Mouse (Mus musculus): ENCODE results near the gene Acsl1.
"Not testable (repeated sequence)": the region's sequence is repeated elsewhere in the genome, so short reads cannot be mapped to it uniquely, and the experiment has no call there.

Gene Acsl1

GRCm38 (mm10) chr8:46566914-46567529 lies 96.2 kb downstream of the Acsl1 start:
- DNase-seq, result no peak

- DNase-seq, result no peak
Observed at GRCm38 (mm10) chr8:46567946-46568345, 97.1 kb downstream of the Acsl1 start.

DNA sequence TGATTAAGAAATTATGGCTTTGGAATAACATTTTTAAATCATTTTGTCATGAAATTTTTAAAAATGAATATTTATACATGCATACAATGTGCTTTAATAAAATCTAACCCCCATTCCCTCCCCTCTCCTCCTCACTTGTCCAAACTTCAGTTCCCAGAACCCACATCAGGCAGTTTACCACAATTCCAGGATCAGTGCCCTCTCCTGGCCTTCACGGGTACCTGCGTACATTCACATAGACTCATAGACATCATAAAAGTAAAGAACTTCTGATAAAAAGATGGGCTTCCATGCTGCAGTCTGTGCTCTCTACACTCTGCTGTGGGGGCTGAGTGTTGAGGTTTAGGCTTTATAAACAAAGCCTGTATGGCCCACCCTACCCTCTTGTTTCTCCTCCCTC lies 98.1 kb downstream of the Acsl1 start:
- DNase-seq, result no peak

GRCm38 (mm10) chr8:46569659-46570441 lies 99.0 kb downstream of the Acsl1 start:
- DNase-seq, result no peak

DNA sequence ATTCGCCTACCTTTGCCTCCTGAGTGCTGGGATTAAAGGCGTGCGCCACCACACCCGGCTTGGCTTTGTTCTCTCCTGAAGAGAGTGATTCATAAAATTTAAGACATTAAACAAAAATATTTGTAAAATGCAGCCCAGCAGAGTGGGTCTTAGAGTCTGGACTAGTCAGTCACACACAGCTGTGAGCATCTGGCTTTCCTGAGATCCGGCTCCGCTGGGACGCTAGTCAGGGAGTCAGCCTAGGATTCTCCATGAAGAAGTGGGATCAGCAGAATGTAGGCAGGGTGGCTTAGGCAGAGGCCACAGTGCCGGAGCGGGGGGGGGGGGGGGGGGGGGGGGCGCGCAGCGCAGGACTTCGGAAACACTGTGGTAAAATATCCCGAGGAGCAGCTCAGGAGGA lies 99.8 kb downstream of the Acsl1 start:
- no peak for DNase-seq

DNA sequence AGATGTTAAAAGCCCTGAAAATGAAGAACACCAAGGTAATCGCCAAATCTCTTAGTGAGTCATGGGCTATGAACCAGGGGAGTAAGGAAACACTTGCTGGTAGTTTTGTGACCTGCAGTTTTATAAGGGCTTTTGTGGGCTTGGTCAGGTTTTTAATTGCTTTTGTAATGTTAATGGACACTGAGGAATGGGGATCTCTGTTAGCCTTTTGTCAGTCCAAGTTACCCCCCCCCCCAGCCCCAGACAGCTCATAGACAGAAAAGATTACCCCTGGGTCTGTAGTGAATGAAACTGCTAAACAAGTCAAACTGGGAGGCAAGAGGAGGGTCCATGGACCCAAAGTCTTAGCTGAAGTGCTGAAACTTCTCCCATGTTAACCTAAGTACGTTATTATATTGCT lies 102.6 kb downstream of the Acsl1 start:
- no peak for DNase-seq

DNA sequence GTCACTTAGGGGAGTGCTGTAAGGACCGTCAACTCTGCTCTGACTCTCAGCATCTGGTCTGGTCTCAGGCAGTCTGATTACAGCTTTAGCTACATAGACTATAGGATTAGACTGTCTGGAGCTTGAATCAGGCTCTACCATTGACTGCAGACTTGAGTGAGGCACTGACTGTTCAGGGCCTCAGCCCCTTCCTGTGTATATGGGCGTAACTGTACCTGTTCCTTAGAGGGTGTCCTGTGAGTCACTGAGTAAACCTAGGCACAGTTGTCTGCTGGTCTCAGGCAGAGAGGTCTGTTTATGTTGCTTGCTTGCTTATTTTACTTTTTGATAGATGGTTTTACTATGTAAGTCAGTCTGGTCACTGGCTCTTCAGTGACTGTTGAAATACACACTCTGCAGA lies 103.1 kb downstream of the Acsl1 start:
- no peak for DNase-seq

DNA sequence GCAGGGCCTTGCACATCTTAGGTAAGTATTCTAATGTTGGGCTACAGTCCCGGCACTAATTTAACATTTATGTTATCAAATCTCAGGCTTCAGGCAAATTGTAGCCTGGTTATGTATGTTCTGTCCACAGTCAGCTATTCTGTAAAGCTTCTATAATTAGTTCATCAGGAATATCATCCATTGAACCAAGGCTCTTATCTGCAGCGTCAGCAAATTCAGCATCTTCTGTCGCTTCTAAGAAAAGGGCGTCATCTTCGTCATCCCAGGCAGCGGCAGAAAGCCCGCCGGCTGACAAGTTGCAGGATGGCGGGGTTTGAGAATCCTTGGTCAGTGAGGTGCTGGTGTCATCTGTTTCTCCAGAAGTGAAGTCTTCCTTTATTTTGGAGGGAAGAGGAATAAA lies 108.0 kb downstream of the Acsl1 start:
- DNase-seq, result no peak

- DNase-seq, result not testable (repeated sequence)
Observed at GRCm38 (mm10) chr8:46584328-46584727, 113.5 kb downstream of the Acsl1 start.

GRCm38 (mm10) chr8:46585576-46585975 lies 114.7 kb downstream of the Acsl1 start:
- DNase-seq, result no peak

All from cerebellum, postnatal 36 days (tissue).